Mouse (Mus musculus): ENCODE results near the gene Shroom1.

The Shroom1 gene

DNA sequence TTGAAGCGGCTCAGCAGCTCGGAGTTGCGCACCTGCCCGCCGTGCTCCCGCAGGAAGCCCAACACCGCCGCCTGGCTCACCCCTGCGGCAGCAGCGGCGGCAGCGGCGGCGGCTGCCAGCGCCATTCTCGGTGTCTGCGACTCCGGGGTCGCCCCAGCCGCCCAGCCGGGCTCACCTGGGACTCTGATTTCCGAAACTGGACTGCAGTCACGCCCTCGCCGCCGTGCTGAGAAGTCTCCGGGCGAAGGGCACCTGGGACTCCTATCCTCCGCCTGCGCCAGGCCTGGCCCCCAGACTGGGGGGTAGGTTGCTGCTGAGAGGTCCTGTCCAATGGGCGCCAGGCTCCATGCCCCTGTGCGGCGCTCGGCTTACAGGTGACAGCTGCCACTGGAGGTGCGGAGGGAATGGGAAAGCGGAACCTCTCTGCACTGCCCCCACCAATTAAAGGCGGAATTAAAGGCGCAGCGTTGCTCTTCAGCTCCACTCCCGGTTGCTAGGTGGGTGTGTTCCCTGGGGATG is 22.8 kb downstream of the Shroom1 start, which contains the start of the genes Gm9945 and Sowaha:
Gm9945 (plus strand) TSS at position 384 of the 519 bp plus-strand sequence.
Sowaha (minus strand) TSS at position 492 of the 519 bp plus-strand sequence.
- no peak for DNase-seq (ENCODE audit: low read depth)

DNA sequence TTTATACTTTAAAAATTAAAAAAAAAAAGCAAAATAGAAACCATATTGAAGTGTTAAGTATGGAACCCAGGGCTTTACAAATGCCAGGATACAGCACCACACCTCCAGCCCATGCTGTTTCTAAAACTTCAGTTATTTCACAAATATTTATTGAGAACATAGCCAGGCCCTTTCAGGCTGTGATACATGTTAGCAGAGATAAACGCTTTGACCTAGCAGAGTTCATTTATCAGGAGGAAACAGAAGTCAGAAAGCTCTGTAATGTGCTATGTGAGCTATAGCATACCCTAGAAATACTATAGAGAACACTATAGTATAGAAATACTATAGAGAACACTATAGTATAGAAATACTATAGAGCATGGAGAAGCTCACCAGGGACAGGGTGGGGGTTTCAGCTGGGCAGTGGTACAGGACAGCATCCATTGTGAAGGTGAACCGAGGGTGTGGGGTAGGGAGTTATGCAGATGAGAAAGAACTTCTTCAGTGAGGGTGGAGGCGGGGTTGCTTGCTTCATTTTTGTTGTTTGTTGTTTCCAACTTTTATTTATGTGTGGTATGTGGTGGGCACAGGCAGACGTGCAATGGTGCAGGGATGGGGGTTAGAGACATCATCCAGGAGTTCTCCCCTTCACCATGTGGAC is 24.2 kb downstream of the Shroom1 start:
- DNase-seq (ENCODE audit: low read depth): no peak

DNA sequence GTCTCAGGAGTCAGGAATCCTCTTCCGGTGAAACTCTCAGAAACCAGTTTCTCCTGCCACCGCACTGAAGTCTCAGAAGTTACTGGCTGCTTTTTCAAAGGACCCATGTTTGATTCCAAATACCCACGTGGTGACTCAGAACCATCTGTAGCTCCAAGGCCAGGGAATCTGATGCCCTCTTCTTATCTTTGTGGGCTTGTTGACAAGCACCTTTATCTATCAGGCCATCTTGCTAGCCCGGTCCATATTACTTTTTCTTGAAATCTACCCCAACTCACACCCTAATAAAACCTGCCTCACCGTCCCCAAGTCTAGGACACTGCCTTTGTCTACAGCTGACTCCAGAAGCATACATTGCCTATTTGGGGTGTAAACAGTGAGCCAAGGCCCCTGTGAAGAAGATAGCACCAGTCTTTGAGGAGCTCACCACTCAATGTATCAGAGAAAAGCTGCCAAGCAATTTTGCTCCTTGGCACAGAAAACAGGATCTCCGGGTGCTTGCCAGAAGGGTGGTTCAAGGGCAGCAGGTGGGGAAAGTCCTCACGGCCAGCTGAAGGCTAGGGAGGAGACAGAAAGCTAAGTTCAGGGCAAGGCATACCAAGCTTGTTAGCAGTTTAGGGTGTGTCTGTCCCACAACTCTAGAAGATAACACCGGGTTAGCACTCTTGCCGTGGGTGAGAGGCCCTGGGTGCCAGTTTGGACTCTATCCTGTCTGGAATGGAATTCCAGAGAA is 26.3 kb downstream of the Shroom1 start:
- DNase-seq (ENCODE audit: low read depth): no peak

DNA sequence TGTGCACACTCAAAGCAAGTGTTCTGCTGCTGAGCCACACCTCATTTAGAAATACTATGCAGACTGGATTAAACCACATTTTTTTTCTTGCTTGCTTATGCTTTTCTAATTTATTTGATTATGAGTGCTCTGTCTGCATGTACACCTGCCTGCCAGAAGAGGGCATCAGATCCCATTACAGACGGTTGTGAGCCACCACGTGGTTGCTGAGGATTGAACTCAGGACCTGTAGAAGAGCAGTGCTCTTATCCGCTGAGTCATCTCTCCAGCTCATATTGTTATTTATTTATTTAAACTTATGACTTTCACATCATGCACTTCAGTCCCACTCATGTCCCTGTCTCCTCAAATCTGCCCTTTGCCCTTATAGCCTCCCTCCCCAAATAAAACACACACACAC is 28.7 kb downstream of the Shroom1 start:
- no peak for DNase-seq (ENCODE audit: low read depth)

DNA sequence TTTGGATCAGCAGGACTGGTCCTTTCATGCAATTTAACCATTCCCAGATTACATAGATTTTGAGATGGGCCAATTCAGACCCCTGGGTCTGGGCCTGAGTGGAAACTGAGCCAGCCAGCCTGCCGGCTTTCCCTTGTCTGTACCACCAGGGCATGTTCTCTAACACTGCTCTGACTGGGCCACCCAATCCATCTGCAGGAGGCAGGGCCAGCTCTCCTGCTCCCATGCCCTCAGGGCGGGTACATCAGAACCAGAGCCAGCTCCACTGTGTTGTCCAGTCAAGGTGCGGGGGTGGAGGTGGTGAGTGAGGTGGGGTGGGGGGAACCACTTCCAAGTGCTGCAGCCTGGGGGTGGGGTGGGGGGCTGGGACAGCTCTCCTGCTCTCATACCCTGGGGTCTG is 29.3 kb downstream of the Shroom1 start:
- DNase-seq (ENCODE audit: low read depth): no peak

DNA sequence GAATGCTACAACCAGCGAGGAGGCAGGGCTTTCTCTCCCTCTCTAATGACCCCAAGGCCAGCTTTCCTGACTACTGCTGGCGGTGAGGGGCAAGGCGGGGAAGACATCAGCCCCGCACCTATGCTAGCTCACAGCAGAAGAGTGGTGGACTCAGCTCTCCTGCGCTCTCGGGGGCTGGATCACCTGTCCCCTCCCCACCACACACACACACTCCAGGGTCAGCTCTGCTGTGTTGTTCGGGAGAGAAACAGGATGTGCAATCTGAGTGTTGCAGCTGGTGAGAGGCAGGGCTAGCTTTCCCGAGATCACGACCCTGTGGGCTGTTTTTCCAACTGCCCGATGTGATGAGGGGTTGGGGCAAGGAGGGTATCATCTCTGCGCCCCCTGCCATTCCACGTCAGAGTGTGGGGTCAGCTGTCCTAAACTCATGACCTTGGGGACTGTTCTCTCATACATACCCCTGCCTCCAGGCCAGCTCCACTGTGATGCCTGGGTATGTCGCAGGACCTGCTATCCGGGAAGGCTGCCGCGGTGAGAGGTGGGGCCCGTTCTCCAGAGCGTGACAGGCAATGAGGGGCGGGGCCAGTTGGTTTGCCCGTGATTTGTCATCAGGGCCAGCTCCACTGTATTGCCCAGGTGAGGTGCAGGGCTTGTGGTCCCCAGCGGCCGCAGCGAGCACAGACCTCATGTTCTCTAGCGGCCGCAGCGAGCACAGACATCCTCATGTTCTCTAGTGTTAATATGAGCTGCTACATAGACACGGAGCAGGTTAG is 30.0 kb downstream of the Shroom1 start:
- DNase-seq (ENCODE audit: low read depth): no peak

DNA sequence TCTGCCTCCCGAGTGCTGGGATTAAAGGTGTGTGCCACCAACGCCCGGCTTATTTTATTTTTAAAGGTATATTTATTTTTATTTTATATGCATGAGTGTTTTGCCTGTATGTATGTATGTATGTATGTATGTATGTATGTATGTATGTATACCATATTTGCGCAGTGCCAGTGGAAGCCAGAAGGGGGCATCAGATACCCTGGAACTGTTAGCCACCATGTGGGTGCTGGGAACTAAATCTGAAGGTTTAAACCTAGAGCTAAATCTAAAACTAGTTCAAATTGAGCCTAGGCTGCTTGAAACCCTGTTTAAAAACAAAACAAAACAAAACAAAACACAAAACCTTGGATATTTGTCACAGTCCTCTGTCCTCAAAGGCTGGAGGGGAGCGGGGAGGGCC is 32.0 kb downstream of the Shroom1 start:
- no peak for DNase-seq (ENCODE audit: low read depth)

DNA sequence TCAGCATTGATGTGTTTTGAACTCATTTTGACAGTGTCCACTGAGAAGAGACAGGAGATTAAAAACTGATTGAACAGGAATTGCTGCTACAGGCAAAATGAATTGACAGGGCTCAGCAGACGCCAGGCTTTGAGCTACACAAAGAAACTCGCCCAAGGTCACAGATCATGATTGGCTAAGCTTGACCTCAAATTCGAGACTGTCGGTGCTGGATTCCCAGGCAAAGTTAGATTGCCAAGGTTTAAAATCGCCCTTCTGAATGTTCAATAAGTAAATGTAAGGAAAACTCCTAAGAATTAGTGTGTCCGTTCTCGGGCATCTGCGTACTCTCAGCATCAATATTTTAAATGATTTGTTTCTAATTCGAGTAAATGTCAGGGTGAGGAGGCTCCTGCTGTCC is 32.4 kb downstream of the Shroom1 start:
- DNase-seq (ENCODE audit: low read depth): no peak

DNA sequence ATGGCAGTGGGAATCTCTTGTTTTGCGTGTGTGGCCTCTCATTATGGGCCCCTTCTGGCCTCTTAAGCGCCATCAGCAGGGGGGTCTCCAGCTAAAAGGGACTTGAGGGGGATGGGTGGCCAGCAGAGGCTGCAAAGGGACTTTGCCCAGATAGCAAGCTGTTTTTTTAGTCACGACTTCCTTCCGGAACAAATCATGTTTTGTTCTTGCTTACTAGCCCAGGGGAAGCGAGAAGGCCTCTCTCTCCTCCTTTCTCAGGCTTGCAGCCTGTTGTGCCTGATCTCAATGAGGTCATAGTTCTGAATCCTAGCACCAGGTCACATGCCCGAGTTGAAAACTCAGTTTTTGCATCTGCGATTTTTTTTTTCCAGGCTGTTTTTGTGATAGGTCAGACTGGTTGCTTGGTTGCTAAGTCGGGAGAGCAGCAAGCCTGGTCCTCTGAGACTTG is 35.0 kb downstream of the Shroom1 start:
- DNase-seq (ENCODE audit: low read depth): no peak

DNA sequence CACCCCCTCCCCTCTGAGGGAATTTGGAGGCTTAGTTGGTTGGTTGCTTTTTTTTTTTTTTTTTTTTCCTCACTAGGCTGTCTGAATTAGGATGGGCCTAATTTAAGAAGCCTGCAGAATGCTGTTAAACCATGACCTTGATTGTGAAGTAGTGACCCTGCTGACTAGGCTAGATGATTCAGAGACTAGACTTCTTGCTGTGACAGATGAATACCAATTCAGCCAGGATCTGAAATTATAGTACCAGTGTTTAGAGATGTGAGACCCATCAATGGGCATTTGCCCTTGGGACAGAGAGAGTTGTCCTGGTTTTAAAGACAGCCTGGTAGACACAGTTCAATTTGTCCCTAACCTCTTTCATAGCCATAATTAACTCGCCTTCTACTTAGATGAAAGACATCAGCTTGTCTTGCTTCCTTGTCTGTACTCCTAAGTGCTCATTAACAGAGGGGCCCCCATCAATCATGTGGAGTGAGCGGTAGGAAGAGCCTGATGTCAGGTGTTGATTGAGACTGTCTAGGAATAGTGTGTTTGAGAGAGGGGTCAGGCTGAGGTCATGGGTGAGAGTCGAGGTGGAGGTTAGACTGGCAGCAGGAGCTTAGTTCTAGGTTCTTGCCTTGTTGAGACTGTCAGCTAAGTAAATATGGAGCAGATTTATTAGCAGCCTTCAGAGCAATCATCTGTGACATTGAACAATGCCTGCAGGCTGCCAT is 36.4 kb downstream of the Shroom1 start:
- DNase-seq (ENCODE audit: low read depth): no peak

DNA sequence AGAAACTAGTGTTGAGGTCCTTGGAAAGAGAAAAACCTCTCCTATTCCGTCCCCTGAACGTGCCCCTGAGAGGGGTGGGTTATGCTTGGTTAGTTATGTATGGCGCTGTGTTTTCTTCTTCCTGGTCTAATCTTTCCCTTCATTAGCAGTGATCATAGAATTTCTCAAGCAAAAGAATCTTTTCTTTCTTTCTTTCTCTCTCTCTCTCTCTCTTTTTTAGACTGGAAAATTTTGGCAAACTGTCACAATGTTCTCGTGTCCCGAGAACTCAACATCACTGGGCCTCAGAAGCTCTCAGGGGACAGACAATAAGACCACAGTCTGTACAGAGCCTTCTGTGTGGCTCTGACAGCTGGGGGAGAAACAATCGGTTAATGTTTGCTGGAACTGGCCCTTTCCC is 38.4 kb downstream of the Shroom1 start:
- DNase-seq (ENCODE audit: low read depth): no peak

DNA sequence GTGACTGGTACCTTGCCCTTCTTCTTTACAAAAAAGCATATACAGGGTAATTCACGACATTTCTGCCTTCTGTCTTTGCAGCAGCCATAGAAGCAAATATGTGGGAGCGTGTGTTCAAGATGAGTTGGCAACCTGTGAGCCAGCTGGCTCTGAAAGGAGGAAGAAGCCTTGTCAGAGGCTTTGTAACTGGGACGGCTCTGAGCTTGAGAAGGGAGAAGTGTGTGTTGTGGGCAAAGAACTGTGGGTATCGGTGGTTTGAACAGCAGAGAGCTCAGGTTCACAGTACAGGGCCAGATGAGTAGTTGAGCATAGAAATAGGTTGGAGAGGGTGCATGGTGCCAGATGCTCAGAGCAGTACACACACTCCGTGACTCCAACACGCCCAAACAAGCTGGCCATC is 39.9 kb downstream of the Shroom1 start:
- no peak for DNase-seq (ENCODE audit: low read depth)

DNA sequence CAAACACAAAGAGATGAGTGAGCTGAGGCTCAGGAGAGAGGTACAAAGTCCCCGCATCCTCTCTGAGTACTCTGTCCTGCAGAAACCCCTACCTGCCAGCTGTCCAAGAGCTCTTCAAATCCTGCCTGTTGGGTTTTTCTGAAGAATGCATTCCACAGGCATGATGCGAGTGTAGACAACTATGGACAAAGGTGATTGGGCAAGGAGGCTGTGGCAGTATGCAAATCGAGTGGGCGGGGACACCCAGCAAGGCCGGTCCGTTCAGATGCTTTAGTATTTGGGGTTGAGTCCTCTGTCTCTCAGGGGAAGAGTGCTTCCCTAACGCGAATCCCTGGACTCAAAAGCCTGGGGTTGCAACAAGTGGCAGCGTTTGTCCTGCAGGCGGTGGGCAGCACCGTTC is 43.6 kb downstream of the Shroom1 start:
- DNase-seq (ENCODE audit: low read depth): peak; percentile 65

DNA sequence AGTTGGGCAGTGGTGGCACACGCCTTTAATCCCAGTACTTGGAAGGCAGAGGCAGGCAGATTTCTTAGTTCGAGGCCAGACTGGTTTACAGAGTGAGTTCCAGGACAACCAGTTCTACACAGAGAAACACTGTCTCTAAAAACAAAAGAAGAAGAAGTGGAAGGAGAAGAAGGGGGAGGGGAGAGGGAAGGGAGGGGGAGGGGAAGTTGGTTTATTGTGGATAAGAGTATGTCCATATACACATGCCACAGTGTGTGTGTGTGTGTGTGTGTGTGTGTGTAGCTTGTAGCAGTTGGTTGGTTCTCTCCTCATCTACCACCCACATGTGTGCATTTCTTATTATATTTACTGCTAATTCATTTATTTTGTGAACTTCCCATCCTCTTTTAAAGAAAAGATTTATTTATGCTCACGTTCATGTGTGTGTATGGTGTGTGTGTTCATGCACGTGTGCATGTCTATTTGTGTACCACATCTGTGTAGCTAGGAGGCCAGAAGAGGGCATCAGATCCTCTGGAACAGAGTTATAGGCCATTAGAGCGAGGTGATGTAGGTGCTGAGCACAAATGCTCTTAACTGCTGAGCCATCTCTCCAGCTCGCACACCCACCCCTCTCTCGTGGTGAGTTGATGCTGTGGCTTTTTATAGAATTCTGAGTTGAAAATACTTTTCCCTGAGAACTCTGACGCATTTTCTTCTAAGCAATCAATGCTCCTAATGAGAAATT is 45.2 kb downstream of the Shroom1 start:
- no peak for DNase-seq (ENCODE audit: low read depth)

DNA sequence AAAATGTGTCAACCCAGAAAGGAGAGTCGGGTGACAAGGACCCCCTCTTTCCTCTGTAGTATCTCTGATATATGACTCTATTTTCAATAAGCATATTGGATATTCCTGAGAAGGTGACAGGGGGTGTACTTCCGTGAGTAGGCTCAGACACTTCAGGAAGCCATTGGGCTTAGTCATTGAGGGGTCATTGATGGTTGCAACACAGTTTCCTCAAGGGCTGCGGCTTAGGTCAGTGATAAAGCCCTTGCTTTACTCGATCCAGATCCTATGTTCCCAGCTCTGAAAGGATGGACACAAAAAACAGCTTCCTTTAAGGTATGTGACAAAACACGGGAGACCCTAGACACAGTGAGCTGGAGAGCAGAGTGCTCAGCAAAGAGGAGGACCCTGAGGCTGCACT is 46.7 kb downstream of the Shroom1 start:
- no peak for DNase-seq (ENCODE audit: low read depth)

DNA sequence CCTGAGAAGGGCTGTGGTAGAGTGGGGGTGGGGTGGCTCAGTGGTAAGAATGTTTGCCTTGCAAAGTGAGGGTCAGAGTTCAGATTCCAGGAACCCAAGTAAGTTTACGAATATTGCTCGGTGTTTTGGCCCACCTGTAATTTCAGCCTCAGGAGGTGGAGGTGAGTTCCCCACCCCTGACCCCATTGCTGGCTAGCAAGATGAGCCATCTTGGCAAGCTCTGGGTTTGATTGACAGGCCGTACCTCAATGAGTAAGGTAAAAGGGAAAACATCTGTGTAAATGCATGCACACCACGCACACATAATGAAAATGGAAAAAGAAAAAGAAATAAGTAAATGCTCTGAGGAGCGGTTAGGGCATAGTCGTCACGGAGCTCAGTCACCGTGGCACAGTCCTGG is 47.4 kb downstream of the Shroom1 start:
- no peak for DNase-seq (ENCODE audit: low read depth)

DNA sequence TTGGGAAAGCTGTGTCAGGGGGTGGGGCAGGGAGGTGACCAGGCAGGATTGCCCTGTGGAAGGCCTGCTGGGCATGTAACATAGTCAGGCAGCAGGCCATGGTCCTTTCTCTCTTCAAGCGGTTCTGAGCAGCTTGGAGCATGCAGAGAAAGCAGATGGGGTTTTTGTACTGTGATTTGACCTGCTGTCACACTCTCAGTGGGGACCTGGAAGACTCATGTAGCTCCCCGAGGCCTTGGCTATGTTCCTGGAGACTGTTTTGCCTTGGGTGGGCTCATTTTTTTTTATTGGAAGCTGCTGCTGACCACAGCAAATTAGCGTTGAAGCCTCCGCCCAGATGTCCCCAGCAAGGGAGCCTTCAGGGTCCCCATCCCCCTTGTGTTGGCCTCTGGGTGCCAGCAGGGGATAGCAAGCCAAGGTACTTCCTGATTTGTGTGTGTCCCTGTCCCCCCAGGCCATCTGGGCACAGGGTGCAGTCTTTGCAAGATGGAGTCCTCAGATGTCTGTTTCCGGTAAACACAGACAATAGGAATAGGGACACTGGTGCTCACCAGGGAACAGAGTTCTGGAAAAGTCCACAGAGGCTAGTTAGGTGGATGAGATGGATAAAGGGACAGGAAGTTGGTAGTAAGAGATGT is 48.1 kb downstream of the Shroom1 start:
- DNase-seq (ENCODE audit: low read depth): no peak

DNA sequence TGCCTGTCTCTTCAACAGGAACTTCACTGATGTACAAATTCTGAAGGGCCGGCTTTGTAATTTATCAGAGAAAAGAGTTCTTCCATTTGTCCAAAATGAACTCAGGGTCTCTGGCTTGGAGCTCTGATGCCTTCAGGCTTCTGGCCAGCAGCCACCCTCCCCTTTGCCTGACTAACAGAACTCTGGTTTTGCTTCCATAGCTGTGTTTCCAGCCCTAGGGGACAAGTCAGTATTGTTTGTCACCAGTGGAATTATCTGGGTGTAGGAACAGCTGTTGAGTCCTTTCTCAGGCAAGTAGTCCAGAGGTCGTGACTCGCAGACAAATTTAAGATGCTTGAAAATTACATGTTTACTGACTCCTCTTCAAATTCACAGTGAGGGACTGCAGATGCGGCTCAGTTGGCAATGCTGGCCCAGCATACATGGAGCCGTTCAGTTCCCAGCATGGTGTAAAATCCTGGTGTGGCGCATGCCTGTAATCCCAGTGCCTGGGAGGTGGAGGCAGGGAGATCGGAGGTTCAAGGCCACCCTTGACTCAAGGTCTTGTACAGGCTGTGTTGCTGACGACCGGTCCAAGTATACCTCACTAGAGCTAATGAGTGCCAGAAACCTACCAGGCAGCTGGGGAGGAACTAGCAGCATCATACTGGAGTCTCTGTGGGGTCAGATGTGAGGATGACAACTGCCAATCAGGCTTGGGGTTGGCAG is 50.2 kb downstream of the Shroom1 start:
- DNase-seq (ENCODE audit: low read depth): no peak

DNA sequence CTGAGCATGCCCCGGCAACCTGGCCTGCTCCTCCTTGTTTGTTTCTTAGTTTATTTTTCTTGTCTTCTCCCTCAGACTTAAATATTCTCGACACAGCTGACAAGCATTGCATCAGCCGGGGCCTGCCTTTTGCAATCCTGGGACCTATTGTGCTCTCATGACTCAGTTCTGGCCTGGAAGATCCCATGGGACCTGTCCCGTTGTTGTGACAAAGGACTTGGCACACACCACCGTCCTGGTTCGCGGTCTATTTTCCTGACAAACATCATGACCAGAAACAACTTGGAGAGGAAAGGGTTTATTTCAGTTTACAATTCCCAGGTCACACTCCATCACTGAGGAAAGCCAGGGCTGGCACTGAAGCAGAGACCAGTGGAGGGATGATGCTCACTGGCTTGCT is 51.1 kb downstream of the Shroom1 start:
- peak; percentile 83 for DNase-seq (ENCODE audit: low read depth)

DNA sequence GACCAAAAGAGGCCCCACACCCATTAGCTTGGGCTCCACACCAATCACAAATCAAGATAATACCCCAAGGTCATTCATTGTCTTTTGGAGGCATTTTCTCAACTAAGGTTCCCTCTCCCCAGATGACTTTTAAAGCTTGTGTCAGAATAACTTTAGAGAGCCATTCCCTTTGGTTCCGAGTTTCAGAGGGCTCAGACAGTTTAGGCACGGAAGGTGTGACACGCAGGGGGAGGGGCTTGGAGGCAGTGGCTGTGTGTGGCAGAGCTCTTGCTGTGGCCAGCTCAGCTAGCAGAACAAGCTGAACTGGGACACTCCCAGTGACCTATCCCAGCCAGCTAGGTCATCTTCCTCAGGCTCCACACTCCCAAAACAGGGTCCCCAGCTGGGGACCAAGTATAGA is 51.6 kb downstream of the Shroom1 start:
- no peak for DNase-seq (ENCODE audit: low read depth)
